Mouse (Mus musculus): ENCODE data around the gene Znrf3.

The Znrf3 gene

GRCm38 (mm10) chr11:5398301-5399053 lies 46.2 kb downstream of the Znrf3 start:
- ATAC-seq (ENCODE audit: low TSS enrichment): no peak

- no peak for ATAC-seq (ENCODE audit: low TSS enrichment)
Observed at GRCm38 (mm10) chr11:5390969-5391831, 53.4 kb downstream of the Znrf3 start.

GRCm38 (mm10) chr11:5382652-5383051 lies 62.0 kb downstream of the Znrf3 start:
- no peak for ATAC-seq (ENCODE audit: low TSS enrichment)

- ATAC-seq (ENCODE audit: low TSS enrichment): no peak
Observed at GRCm38 (mm10) chr11:5381226-5381625, 63.4 kb downstream of the Znrf3 start.

- ATAC-seq (ENCODE audit: low TSS enrichment): no peak
Observed at GRCm38 (mm10) chr11:5380275-5380674, 64.4 kb downstream of the Znrf3 start.

GRCm38 (mm10) chr11:5369176-5369575 lies 75.5 kb downstream of the Znrf3 start:
- no peak for ATAC-seq (ENCODE audit: low TSS enrichment)

GRCm38 (mm10) chr11:5368492-5368891 lies 76.2 kb downstream of the Znrf3 start:
- no peak for ATAC-seq (ENCODE audit: low TSS enrichment)

GRCm38 (mm10) chr11:5355266-5355764 lies 89.3 kb downstream of the Znrf3 start:
- ATAC-seq (ENCODE audit: low TSS enrichment): peak; percentile 9; the same call in 1 of the 2 replicates

- ATAC-seq (ENCODE audit: low TSS enrichment): peak; percentile 92
Observed at GRCm38 (mm10) chr11:5354753-5355152, 89.9 kb downstream of the Znrf3 start.

- no peak for ATAC-seq (ENCODE audit: low TSS enrichment)
Observed at GRCm38 (mm10) chr11:5353032-5353431, 91.6 kb downstream of the Znrf3 start.

- ATAC-seq (ENCODE audit: low TSS enrichment): no peak
Observed at GRCm38 (mm10) chr11:5349483-5349882, 95.2 kb downstream of the Znrf3 start.

- no peak for ATAC-seq (ENCODE audit: low TSS enrichment)
Observed at GRCm38 (mm10) chr11:5346845-5347640, 97.6 kb downstream of the Znrf3 start.

GRCm38 (mm10) chr11:5343748-5344147 lies 100.9 kb downstream of the Znrf3 start:
- ATAC-seq (ENCODE audit: low TSS enrichment): no peak

GRCm38 (mm10) chr11:5339732-5340131 lies 104.9 kb downstream of the Znrf3 start:
- ATAC-seq (ENCODE audit: low TSS enrichment): no peak

GRCm38 (mm10) chr11:5336852-5337251 lies 107.8 kb downstream of the Znrf3 start:
- ATAC-seq (ENCODE audit: low TSS enrichment): no peak

- peak; percentile 57; the same call in 1 of the 2 replicates for ATAC-seq (ENCODE audit: low TSS enrichment)
Observed at GRCm38 (mm10) chr11:5336269-5336668, 108.4 kb downstream of the Znrf3 start.

- ATAC-seq (ENCODE audit: low TSS enrichment): no peak
Observed at GRCm38 (mm10) chr11:5330851-5331250, 113.8 kb downstream of the Znrf3 start.

- no peak for ATAC-seq (ENCODE audit: low TSS enrichment)
Observed at GRCm38 (mm10) chr11:5327693-5328092, 117.0 kb downstream of the Znrf3 start.

GRCm38 (mm10) chr11:5326252-5326651 lies 118.4 kb downstream of the Znrf3 start:
- ATAC-seq (ENCODE audit: low TSS enrichment): no peak

- ATAC-seq (ENCODE audit: low TSS enrichment): no peak
Observed at GRCm38 (mm10) chr11:5325217-5325616, 119.4 kb downstream of the Znrf3 start.

GRCm38 (mm10) chr11:5324296-5324695 lies 120.4 kb downstream of the Znrf3 start:
- no peak for ATAC-seq (ENCODE audit: low TSS enrichment)

GRCm38 (mm10) chr11:5321687-5322086 lies 123.0 kb downstream of the Znrf3 start:
- no peak for ATAC-seq (ENCODE audit: low TSS enrichment)
